Mouse (Mus musculus): ENCODE data around the gene Plekhg5. TPM values are rescaled to one million over a fixed set of nuclear protein-coding genes. Genes with fewer than 3 reads are reported as not detected.

The Plekhg5 gene
- total and polyA plus RNA-seq, 3 experiments: 0.05 to 2.1 (median 1.1) TPM

- TF ChIP-seq MAFK (IDR thresholded peaks at IDR 0.05; ENCODE audit: insufficient replicate concordance, low read length): no peak
- TF ChIP-seq CTCF (conservative IDR thresholded peaks at IDR 0.05 in 1 of 2, IDR thresholded peaks at IDR 0.05 in 1 of 2; ENCODE audit: low read depth in 2 of 2, low read length in 2 of 2): no peak
- no peak for TF ChIP-seq ZC3H11A (IDR thresholded peaks at IDR 0.05; ENCODE audit: low read depth, low read length)
- TF ChIP-seq ZNF384 (IDR thresholded peaks at IDR 0.05; ENCODE audit: low read depth, low read length): no peak
- no peak for TF ChIP-seq ZKSCAN1 (IDR thresholded peaks at IDR 0.05; ENCODE audit: borderline replicate concordance, low read depth, low read length)
- TF ChIP-seq CHD2 (IDR thresholded peaks at IDR 0.05; ENCODE audit: low read length): no peak
- TF ChIP-seq GABPA (IDR thresholded peaks at IDR 0.05; ENCODE audit: insufficient replicate concordance, low read depth, low read length): no peak
- TF ChIP-seq SIN3A (IDR thresholded peaks at IDR 0.05; ENCODE audit: low read length): no peak
Measured at GRCm38 (mm10) chr4:152158585-152159284, 86.4 kb downstream of the Plekhg5 start, which contains the start of gene Hes2 (continued).

DNA sequence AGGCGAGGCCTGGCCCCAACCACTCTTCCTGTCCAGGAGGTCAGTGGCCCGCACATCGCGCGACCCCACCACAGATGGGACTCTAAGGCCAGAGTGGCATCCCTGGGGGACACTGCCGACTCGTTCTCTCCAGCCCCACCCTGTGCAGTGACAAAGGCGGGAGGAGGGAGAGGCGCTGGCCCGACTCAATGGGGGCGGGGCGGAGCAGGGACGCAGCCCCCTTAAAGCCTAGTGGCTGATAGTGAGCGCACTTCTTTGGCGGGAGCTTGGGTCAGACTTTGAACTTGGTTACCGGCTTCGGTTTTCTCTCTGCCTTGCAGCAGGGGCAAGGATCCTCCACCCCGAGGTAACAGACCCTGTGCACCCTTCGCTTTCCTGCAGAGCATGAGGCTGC lies 87.0 kb downstream of the Plekhg5 start:
- no peak overlapping the region for H3K4me2 ChIP-seq (ENCODE audit: insufficient read depth, low read depth, poor library complexity, severe bottlenecking)
- H3K4me1 ChIP-seq (ENCODE audit: control insufficient read depth in 1 of 2, insufficient read depth in 2 of 2): peaks cover 5 to 18% of the 10 kb centered on the region in 2 experiments
- peaks cover 18% of the 10 kb centered on the region for H3K9me3 ChIP-seq (replicated peaks; ENCODE audit: low read length)
- dilution Hi-C loops (cut with MboI; ENCODE audit: extremely low pct_ligation_motif_present, extremely low pct_unique_long_range_greater_than_20kb, low sequenced_read_pairs): no loop called here
- no peak overlapping the region for H3K9ac ChIP-seq (ENCODE audit: insufficient read depth, low read depth)
- no peak overlapping the region for H3K27ac ChIP-seq (ENCODE audit: insufficient read depth, low read depth)
- H3K27me3 ChIP-seq (replicated peaks): peaks cover 61% of the 10 kb centered on the region
- no peak overlapping the region for H3K4me3 ChIP-seq (replicated peaks in 1 of 3; ENCODE audit: low read depth in 2 of 3, low read length in 2 of 3, poor library complexity in 1 of 3)
- H3K79me2 ChIP-seq (replicated peaks; ENCODE audit: control insufficient read depth, extremely low read depth, insufficient read depth, poor library complexity, severe bottlenecking): no peaks in the 10 kb centered on the region
- no peaks in the 10 kb centered on the region for H3K36me3 ChIP-seq (replicated peaks in 1 of 2; ENCODE audit: control insufficient read depth in 1 of 2, insufficient read depth in 1 of 2, low read length in 1 of 2)
- in situ Hi-C loops (cut with MboI; ENCODE audit: low pct_ligation_motif_present, low pct_unique_long_range_greater_than_20kb, low sequenced_read_pairs): no loop called here
- no peak for TF ChIP-seq EP300 (IDR thresholded peaks at IDR 0.05; ENCODE audit: low read length)
- no peak for TF ChIP-seq BHLHE40 (IDR thresholded peaks at IDR 0.05; ENCODE audit: low read depth, low read length)
- TF ChIP-seq MAFK (IDR thresholded peaks at IDR 0.05; ENCODE audit: insufficient replicate concordance, low read length): no peak
- no peak for TF ChIP-seq USF2 (conservative IDR thresholded peaks at IDR 0.05; ENCODE audit: low read depth, low read length)
- no peak for TF ChIP-seq ELF1 (IDR thresholded peaks at IDR 0.05; ENCODE audit: low read depth, low read length)
- no peak for TF ChIP-seq CHD2 (IDR thresholded peaks at IDR 0.05; ENCODE audit: low read length)
- TF ChIP-seq GABPA (IDR thresholded peaks at IDR 0.05; ENCODE audit: insufficient replicate concordance, low read depth, low read length): no peak
- TF ChIP-seq RAD21 (IDR thresholded peaks at IDR 0.05; ENCODE audit: low read depth, low read length): no peak
- no peak for TF ChIP-seq HCFC1 (IDR thresholded peaks at IDR 0.05; ENCODE audit: low read depth, low read length)
- TF ChIP-seq IRF4 (IDR thresholded peaks at IDR 0.05; ENCODE audit: low read depth, low read length): no peak
- no peak for TF ChIP-seq MXI1 (IDR thresholded peaks at IDR 0.05; ENCODE audit: low read depth, low read length)
- no peak for TF ChIP-seq SMC3 (IDR thresholded peaks at IDR 0.05; ENCODE audit: low read depth, low read length)
- TF ChIP-seq ZC3H11A (IDR thresholded peaks at IDR 0.05; ENCODE audit: low read depth, low read length): no peak
- no peak for TF ChIP-seq ZMIZ1 (IDR thresholded peaks at IDR 0.05; ENCODE audit: low read depth, low read length)
- no peak for TF ChIP-seq E2F4 (IDR thresholded peaks at IDR 0.05; ENCODE audit: insufficient replicate concordance, low read depth, low read length)
- no peak for TF ChIP-seq UBTF (IDR thresholded peaks at IDR 0.05; ENCODE audit: low read depth, low read length)
- no peak for TF ChIP-seq POLR2AphosphoS2 (IDR thresholded peaks at IDR 0.05; ENCODE audit: low read depth, low read length)
- TF ChIP-seq TBP (conservative IDR thresholded peaks at IDR 0.05; ENCODE audit: low read depth, low read length): no peak
- no peak for TF ChIP-seq KAT2A (IDR thresholded peaks at IDR 0.05; ENCODE audit: insufficient replicate concordance, low read length)
- TF ChIP-seq ZKSCAN1 (IDR thresholded peaks at IDR 0.05; ENCODE audit: borderline replicate concordance, low read depth, low read length): no peak
- no peak for DNase-seq (ENCODE audit: extremely low read depth)
